Mouse (Mus musculus) liver, adult 2 months (tissue): ENCODE results near the gene Wnt5b. TPM values are rescaled to one million over a fixed set of nuclear protein-coding genes. Genes with fewer than 3 reads are reported as not detected.

Experiments used
- DNase-seq: peaks from one replicate; pipeline ENCODE4 v3.0.0-alpha.2; 2011; ENCODE audit warnings: low read depth, low spot score; ENCODE audit errors: extremely low read depth
- H3K27ac ChIP-seq: fragments of 200-500 bp; replicated peaks from 2 replicates; pipeline ENCODE4 v1.5.1; 2012; ENCODE audit warnings: low read depth, mild to moderate bottlenecking, control low read depth, inconsistent platforms, low read length; ENCODE audit not compliant: insufficient read depth
- H3K27me3 ChIP-seq: fragments of 200-500 bp; 2 replicates; pipeline ENCODE4 v1.6.1; 2012; ENCODE audit warnings: mild to moderate bottlenecking, moderate library complexity, low read length, inconsistent platforms; ENCODE audit not compliant: control insufficient read depth, insufficient read depth
- H3K36me3 ChIP-seq: fragments of 200-500 bp; 2 replicates; pipeline ENCODE4 v1.6.1; 2012; ENCODE audit warnings: low read length, inconsistent platforms; ENCODE audit not compliant: control insufficient read depth, insufficient read depth
- H3K4me1 ChIP-seq: fragments of 200-500 bp; 2 replicates; pipeline ENCODE4 v1.6.1; 2011; ENCODE audit warnings: low read length; ENCODE audit not compliant: control insufficient read depth, insufficient read depth
- H3K4me3 ChIP-seq: fragments of 200-500 bp; 2 replicates; pipeline ENCODE4 v1.5.1; 2011; ENCODE audit warnings: low read depth, mild to moderate bottlenecking, control low read depth, low read length, moderate library complexity; ENCODE audit not compliant: insufficient read depth
- H3K79me2 ChIP-seq: fragments of 200-500 bp; 2 replicates; pipeline ENCODE4 v1.6.1; 2012; ENCODE audit warnings: inconsistent platforms, mild to moderate bottlenecking, low read length, moderate library complexity; ENCODE audit not compliant: control insufficient read depth, insufficient read depth
- H3K9ac ChIP-seq: fragments of 200-500 bp; 2 replicates; pipeline ENCODE4 v1.6.1; 2012; ENCODE audit warnings: low read depth, mild to moderate bottlenecking, control low read depth, inconsistent platforms, low read length
- CTCF ChIP-seq: fragments of 200-500 bp; IDR thresholded peaks from 2 replicates; pipeline ENCODE4 v1.5.1; 2011; ENCODE audit warnings: low read depth, low read length, control low read depth
- POLR2A ChIP-seq: fragments of 200-500 bp; IDR thresholded peaks from 2 replicates; pipeline ENCODE4 v1.6.1; 2011; ENCODE audit warnings: low read length, control low read depth; ENCODE audit not compliant: insufficient read depth; ENCODE audit errors: extremely low read depth
- WGBS: fragments of 180-500 bp; shearing (Covaris S2); methylation state at CpG from one replicate; pipeline ENCODE4 v1.1.7; 2018; 5-methylcytosine and 5-hydroxymethylcytosine counted together
- polyA plus RNA-seq: library from polyadenylated mRNA; depleted of rRNA; stranded (reverse); fragments of >200 nt; gene quantifications from 2 replicates; pipeline ENCODE4 v1.2.3, GENCODE M21; 2012
- total RNA-seq: library from RNA; depleted of rRNA; stranded (reverse); fragments of >200 nt; gene quantifications from 2 replicates; pipeline ENCODE4 v1.2.3, GENCODE M21; 2014

The Wnt5b gene
- total and polyA plus RNA-seq, 2 experiments = 4.7 to 5.8 TPM

DNA sequence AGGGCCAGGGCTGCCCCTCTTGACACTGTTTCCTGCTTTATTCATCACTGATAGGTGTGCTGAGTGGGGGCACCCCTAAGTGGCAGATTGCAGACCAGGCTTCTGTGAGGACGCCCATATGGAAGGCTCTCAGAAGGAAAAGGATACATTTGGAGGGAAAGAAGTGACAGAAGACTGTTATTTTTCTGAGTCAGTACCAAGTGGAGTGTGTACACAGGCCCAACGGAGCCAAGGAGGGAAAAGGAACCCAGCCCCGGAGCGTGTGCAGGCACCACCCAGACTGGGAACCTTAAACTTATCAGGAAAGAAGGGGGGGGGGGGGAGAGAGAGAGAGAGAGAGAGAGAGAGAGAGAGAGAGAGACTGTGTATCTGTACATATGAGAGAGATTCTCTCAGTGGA lies 131.6 kb downstream of the Wnt5b start:
- Histone ChIP-seq H3K9ac (peak overlapping the region; percentile 38; the same call in 1 of the 2 replicates), H3K79me2 (peaks cover 27% of the 10 kb centered on the region), H3K36me3 (peaks cover 18% of the 10 kb centered on the region), H3K4me3 (no peak overlapping the region), H3K27ac (peak overlapping the region; percentile 72), H3K4me1 (peaks cover 33% of the 10 kb centered on the region), H3K27me3 (no peaks in the 10 kb centered on the region)
- DNase-seq = peak; percentile 18
- WGBS = 43% methylated on average over 4 of the region's 4 CpGs
- TF ChIP-seq POLR2A = no peak
- TF ChIP-seq CTCF = no peak

DNA sequence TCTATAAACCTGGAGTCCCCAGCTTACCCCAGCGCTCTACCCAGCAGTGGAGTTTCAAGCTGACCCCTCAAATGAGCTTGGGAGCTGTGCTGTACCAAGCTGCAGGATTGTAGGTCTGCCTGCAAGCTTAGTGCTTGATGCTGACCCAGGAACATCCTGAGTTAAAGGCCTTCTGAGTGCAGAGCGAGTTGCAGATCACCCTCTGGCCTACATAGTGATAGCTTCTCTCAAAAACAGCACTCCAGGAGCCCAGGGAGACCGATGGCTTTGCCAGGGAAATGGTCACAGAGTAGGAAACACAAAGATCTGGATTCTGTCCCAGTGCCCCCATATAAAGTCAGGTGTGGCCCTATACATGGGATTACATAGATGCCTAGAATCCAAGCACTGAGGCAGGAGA lies 132.6 kb downstream of the Wnt5b start:
- peak overlapping the region; percentile 72 for H3K27ac ChIP-seq
- H3K36me3 ChIP-seq = peaks cover 20% of the 10 kb centered on the region
- WGBS = 57% methylated on average over 3 of the region's 3 CpGs
- TF ChIP-seq CTCF (no peak), POLR2A (no peak)
- DNase-seq = peak; percentile 65
- H3K4me3 ChIP-seq = no peak overlapping the region
- H3K79me2 ChIP-seq = peaks cover 27% of the 10 kb centered on the region
- H3K4me1 ChIP-seq = peaks cover 38% of the 10 kb centered on the region
- no peaks in the 10 kb centered on the region for H3K27me3 ChIP-seq
- H3K9ac ChIP-seq = peak overlapping the region; percentile 54

GRCm38 (mm10) chr6:119409766-119410165 lies 134.4 kb downstream of the Wnt5b start:
- no peak overlapping the region for H3K9ac ChIP-seq
- H3K4me3 ChIP-seq = no peak overlapping the region
- H3K4me1 ChIP-seq = peaks cover 48% of the 10 kb centered on the region
- TF ChIP-seq CTCF (no peak), POLR2A (no peak)
- peak overlapping the region; percentile 97 for H3K27ac ChIP-seq
- H3K79me2 ChIP-seq = peaks cover 15% of the 10 kb centered on the region
- H3K27me3 ChIP-seq = no peaks in the 10 kb centered on the region
- H3K36me3 ChIP-seq = peaks cover 29% of the 10 kb centered on the region
- WGBS = 11% methylated on average over 1 of the region's 1 CpGs
- DNase-seq = peak; percentile 98

DNA sequence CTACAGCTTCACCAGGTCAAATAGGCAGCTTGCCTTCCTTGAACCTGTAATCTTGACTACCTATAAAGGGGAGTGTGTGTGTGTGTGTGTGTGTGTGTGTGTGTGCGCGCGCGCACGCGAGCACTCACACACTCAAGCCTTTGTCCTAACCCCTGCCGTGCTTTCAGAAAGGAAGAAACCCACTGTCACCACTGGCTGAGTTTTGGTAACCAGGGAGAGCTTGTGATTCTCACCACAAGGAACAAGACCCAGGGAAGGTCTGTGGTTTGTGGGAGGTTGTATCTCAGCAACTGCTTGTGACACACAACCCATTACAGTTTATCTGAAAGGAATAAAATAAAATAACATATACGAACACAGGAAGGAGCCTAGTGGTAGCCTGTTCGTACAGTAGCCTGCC lies 135.6 kb downstream of the Wnt5b start:
- peak overlapping the region; percentile 40 for H3K9ac ChIP-seq
- peak overlapping the region; percentile 97 for H3K27ac ChIP-seq
- no peaks in the 10 kb centered on the region for H3K27me3 ChIP-seq
- 73% methylated on average over 9 of the region's 9 CpGs for WGBS
- TF ChIP-seq POLR2A = no peak
- no peak for TF ChIP-seq CTCF
- no peak overlapping the region for H3K4me3 ChIP-seq
- peaks cover 31% of the 10 kb centered on the region for H3K36me3 ChIP-seq
- peaks cover 3% of the 10 kb centered on the region for H3K79me2 ChIP-seq
- DNase-seq = peak; percentile 41
- H3K4me1 ChIP-seq = peaks cover 49% of the 10 kb centered on the region

DNA sequence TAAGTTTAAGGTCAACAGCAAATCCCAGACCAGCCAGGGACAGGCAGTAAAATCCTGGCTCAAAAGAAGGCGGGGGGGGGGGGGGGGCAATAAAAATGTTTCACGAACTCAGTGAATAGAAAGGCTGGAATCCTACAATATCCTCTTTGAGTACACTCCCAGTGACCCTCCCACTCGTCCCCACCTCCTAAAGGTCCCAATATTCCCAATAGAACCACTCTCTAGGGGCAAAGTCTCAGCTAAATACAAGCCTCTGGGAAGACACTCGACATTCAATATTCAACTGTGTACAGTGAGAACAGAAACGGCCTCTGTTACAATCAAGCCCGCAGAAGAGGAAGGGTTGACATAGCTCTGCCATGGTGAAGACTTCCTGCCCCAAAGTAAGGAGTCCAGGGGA lies 136.3 kb downstream of the Wnt5b start:
- Histone ChIP-seq H3K4me1 (peaks cover 47% of the 10 kb centered on the region), H3K9ac (peak overlapping the region; percentile 48), H3K27me3 (no peaks in the 10 kb centered on the region), H3K36me3 (peaks cover 34% of the 10 kb centered on the region), H3K79me2 (no peaks in the 10 kb centered on the region; the same call in 1 of the 2 replicates), H3K4me3 (no peak overlapping the region), H3K27ac (peak overlapping the region; percentile 97)
- peak; percentile 68 for DNase-seq
- TF ChIP-seq CTCF = no peak
- no peak for TF ChIP-seq POLR2A
- 24% methylated on average over 6 of the region's 6 CpGs for WGBS

GRCm38 (mm10) chr6:119406528-119406927 lies 137.6 kb downstream of the Wnt5b start:
- H3K79me2 ChIP-seq = peaks cover 3% of the 10 kb centered on the region; the same call in 1 of the 2 replicates
- peak overlapping the region; percentile 60 for H3K9ac ChIP-seq
- WGBS = 55% methylated on average over 8 of the region's 8 CpGs
- no peak overlapping the region for H3K4me3 ChIP-seq
- TF ChIP-seq POLR2A (no peak), CTCF (no peak)
- DNase-seq = peak; percentile 54
- H3K4me1 ChIP-seq = peaks cover 49% of the 10 kb centered on the region
- no peaks in the 10 kb centered on the region for H3K27me3 ChIP-seq
- peak overlapping the region; percentile 97 for H3K27ac ChIP-seq
- H3K36me3 ChIP-seq = peaks cover 37% of the 10 kb centered on the region; the same call in 1 of the 2 replicates
